Mouse (Mus musculus) olfactory bulb, adult 2 months (tissue): ENCODE data around the gene Atg10. TPM values are rescaled to one million over a fixed set of nuclear protein-coding genes. Genes with fewer than 3 reads are reported as not detected.
"Not testable (repeated sequence)": the region's sequence is repeated elsewhere in the genome, so short reads cannot be mapped to it uniquely, and the experiment has no call there.

Experiments used
- H3K27ac ChIP-seq: fragments of 200-500 bp; 2 replicates; pipeline ENCODE4 v1.5.1; 2012; ENCODE audit warnings: low read depth, low read length; ENCODE audit not compliant: insufficient read depth
- H3K4me1 ChIP-seq: fragments of 200-500 bp; 2 replicates; pipeline ENCODE4 v1.6.1; 2012; ENCODE audit warnings: low read length; ENCODE audit not compliant: control insufficient read depth, insufficient read depth
- H3K4me3 ChIP-seq: fragments of 200-500 bp; 2 replicates; pipeline ENCODE4 v1.5.1; 2012; ENCODE audit warnings: mild to moderate bottlenecking, low read depth, low read length, moderate library complexity; ENCODE audit not compliant: insufficient read depth
- CTCF ChIP-seq: fragments of 200-500 bp; IDR thresholded peaks from 2 replicates; pipeline ENCODE4 v1.5.1; 2012; ENCODE audit warnings: low read depth, mild to moderate bottlenecking, low read length, moderate library complexity; ENCODE audit not compliant: insufficient read depth
- POLR2A ChIP-seq: fragments of 200-500 bp; IDR thresholded peaks from 2 replicates; pipeline ENCODE4 v1.6.1; 2012; ENCODE audit warnings: mild to moderate bottlenecking, low read depth, low read length, moderate library complexity; ENCODE audit not compliant: insufficient read depth
- WGBS: fragments of 180-500 bp; shearing (Covaris S2); methylation state at CpG from one replicate; pipeline ENCODE4 v1.1.7; 2018; 5-methylcytosine and 5-hydroxymethylcytosine counted together
- polyA plus RNA-seq: library from polyadenylated mRNA; stranded (reverse); fragments of >200 nt; gene quantifications from 2 replicates; pipeline ENCODE4 v1.2.4, GENCODE M21; 2012; ENCODE audit warnings: low replicate concordance; ENCODE audit not compliant: missing spikeins, insufficient read depth, insufficient read length

The Atg10 gene
- polyA plus RNA-seq: not detected in 2 replicates

DNA sequence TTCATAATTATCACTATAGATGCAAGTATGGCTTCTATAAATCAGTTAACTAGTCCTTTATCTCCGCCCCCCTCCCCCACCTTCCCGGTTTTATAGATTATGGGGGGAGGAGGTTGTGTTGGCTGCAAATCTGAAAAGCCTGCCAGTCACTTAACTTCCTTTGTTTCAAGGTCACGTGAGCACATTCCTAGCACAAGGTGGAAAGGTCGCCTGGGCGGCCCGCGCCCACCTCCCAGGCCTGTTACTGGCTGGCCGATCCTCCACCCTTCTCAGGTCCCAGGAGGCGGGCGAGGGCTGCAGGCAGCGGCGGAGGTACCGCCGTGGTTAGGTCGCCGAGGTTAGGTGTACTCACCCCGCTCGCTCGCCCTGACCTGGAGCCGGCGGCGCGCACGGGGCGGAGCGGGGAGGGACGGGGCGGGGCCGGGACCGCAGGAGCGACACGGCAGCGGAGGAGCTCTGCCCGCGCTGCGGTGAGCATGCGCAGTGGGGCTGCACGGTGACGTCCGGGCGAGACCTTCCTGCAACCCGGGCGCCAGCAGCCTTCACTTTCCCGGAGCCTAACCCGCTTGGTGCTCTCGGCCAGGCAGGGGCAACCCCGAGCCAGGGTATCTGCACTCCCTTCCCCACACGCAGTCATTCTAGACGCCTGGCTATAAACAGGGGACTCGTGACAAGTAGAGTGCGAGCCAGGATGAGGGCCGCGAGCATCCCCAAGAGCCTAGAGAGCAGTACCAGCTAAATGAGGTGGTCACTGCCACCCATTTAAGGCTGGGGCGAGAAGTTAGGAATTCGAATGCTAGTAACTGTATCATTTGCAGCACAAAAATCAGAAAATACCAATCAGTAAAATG is at the start of gene Atg10:
TSS of gene Atg10 (minus strand) at position 382 of the 851 bp plus-strand sequence.
- H3K4me1 ChIP-seq: no peaks in the 10 kb centered on the region
- TF ChIP-seq POLR2A (peak; percentile 86), CTCF (no peak)
- under 1% methylated on average over 55 of the region's 55 CpGs for WGBS
- peak within 1 kb of the TSS; percentile 90 for H3K4me3 ChIP-seq
- peak within 1 kb of the TSS; percentile 97 for H3K27ac ChIP-seq

DNA sequence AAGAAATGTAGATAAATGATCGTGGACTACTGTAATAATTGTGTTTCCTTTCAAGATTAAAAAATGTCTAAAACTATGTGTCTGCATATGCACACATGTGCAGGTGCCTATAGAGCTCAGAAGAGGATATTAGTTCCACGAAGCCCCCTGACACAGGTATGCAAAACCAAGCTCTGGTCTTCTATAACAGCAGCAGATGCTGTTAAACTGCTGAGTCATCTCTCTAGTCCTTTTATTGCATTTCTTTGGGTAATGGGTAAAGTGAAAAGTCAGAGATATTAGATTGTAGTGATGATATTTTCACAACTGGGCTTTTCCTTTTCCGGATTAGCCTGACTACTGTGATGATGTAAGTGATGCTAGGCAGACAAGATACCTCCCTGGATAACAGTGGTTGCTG is 28.6 kb upstream of the Atg10 start:
- no peak overlapping the region for H3K27ac ChIP-seq
- WGBS: 93% methylated on average over 3 of the region's 3 CpGs
- TF ChIP-seq CTCF (no peak), POLR2A (no peak)

DNA sequence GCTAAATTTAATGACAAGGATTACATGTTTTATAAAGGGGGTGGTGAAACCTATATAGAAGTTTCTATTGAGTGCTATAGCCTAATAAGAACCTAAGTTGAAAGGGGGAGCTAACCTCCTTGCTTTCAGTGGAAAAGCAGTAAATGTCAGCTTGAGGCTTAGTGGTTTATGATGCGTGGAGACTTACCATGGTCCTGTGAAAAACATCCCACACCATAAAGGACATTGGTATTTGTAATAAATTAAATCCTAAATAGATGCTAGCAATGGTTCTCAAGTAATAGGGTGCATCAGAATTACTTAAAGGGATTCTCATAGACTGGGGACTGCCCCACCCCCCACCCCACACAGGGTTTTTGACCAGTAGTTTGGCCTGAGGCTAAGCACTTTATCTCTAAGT is 27.9 kb upstream of the Atg10 start:
- no peak overlapping the region for H3K4me3 ChIP-seq
- 84% methylated on average over 1 of the region's 1 CpGs for WGBS
- no peaks in the 10 kb centered on the region for H3K4me1 ChIP-seq
- no peak overlapping the region for H3K27ac ChIP-seq
- TF ChIP-seq POLR2A: no peak
- no peak for TF ChIP-seq CTCF

More for the DNA sequence above, 28.6 kb upstream of the Atg10 start:
- Histone ChIP-seq H3K4me3 (no peak overlapping the region), H3K4me1 (no peaks in the 10 kb centered on the region)

DNA sequence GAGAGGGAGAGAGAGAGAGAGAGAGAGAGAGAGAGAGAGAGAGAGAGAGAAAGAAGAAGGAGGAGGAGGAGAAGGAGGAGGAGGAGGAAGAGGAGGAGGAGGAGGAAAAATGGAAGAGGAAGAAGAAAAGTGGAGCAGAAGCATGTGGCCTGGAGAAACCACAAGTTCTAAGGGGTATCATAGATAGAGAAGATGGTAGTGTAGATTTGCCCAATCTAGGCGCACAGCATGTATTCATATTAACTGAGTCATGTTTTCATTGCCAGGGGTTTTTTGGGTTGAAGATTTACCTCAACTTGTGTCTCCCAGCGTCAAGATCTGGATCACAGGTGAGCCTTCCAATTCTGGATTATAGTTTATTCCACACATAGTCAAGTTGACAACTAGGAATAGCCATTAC is 26.3 kb upstream of the Atg10 start:
- H3K4me1 ChIP-seq, H3K4me3 ChIP-seq, H3K27ac ChIP-seq: not testable (repeated sequence)
- WGBS: 94% methylated on average over 2 of the region's 2 CpGs

DNA sequence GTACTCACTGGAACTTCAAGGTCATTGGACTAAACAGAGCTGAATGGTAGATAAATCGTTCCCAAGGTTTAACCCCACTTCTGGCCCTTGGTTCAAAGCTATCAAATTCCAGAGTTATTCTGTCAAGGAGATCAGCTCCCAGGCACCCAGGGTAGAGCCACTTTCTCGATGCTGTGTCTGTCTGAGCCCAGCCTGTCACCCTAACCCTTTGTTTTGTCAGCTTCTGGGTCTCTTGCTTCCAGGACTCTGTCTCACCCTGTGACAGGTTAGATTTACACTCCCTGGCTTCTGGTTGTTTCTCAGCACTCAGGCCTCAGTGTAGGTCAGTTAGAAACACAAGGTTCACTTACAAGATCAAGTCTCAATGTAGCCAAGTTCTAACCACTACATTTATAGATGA is 22.7 kb upstream of the Atg10 start:
- no peaks in the 10 kb centered on the region for H3K4me1 ChIP-seq
- TF ChIP-seq CTCF: no peak
- no peak for TF ChIP-seq POLR2A
- WGBS: 70% methylated on average over 2 of the region's 2 CpGs
- no peak overlapping the region for H3K4me3 ChIP-seq
- H3K27ac ChIP-seq: no peak overlapping the region

DNA sequence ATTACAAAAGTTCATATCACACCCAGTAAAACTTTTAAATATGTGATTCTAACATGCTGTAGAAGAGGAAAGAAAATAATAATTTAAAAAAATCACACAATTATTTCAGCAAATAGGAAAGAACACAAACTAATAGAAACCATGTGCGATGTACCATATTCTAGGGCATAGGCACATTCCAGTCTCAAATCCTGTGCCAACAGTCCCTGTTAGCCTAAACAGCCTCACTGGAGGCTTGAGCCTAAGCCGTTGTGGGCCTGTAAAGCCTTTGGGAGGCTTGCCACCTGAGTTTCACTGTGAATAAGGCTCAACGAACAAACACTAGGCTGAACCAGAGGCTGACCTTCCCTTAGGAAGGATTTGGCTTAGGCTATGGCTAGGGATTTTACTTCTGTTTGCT is 14.2 kb upstream of the Atg10 start:
- Histone ChIP-seq H3K27ac (no peak overlapping the region), H3K4me1 (no peaks in the 10 kb centered on the region), H3K4me3 (no peak overlapping the region)
- WGBS: 75% methylated on average over 3 of the region's 3 CpGs
- no peak for TF ChIP-seq CTCF
- no peak for TF ChIP-seq POLR2A

DNA sequence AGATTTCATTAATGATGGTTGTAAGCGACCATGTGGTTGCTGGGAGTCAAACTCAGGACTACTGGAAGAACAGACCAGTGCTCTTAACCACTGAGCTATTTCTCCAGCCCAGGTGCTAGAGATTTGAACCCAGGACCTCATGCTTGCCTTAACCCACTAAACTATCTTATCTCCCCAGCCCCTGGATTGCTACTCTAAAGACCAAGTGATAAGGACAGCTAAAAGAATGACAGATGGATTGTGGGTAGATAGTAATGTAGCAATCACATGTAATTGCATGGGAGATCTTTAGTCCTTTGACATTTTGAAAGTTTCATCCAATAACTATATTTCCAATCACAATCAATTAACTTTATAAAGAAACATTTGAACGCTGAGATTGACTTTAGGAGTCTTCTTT is 13.1 kb upstream of the Atg10 start:
- 86% methylated on average over 2 of the region's 2 CpGs for WGBS
- Histone ChIP-seq H3K4me1 (no peaks in the 10 kb centered on the region), H3K4me3 (no peak overlapping the region), H3K27ac (no peak overlapping the region)
- TF ChIP-seq CTCF (no peak), POLR2A (no peak)

DNA sequence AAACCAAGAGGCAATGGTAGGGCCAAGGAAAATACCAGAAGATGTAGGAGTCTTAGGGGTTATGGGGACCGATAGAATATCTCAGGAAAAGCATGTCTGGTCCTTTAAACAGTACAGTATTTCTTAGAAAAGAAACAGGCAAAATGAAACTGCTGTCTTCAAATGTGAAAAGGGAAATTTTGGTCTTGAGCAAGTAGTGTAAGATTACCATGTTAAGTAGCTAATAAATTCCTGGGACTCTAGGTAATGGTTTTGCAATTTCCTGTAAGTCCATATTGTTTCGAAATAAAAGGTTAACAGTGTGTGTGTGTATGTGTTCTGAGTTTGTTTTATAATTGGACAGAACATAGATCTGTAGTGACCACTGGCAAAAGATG is 658 bp upstream of the Atg10 start:
- Histone ChIP-seq H3K27ac (peak overlapping the region; percentile 97), H3K4me3 (peak overlapping the region; percentile 90; the same call in 1 of the 2 replicates), H3K4me1 (no peaks in the 10 kb centered on the region)
- 68% methylated on average over 2 of the region's 2 CpGs for WGBS
- no peak for TF ChIP-seq POLR2A
- no peak for TF ChIP-seq CTCF

DNA sequence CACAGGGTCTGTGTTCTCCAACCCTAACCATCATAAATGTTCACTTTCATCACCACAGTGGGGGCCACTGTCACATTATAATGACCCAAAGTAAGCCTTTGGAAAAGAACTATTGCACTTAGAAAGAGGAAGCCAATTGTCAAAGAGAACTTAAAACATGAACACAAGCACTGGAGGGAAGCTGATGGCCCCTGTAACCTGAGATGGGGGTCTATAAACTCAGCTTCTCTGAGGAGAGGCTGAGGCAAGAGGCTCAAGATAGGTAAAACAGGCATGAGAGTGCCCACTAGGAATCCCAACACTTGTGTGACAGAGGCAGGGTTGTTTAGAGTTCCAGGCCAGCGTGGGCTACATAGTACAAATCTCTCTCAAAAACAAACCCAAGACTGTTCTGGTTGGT is 705 bp downstream of the Atg10 start:
- WGBS: 25% methylated on average over 1 of the region's 1 CpGs
- Histone ChIP-seq H3K4me1 (no peaks in the 10 kb centered on the region), H3K27ac (no peak overlapping the region), H3K4me3 (no peak overlapping the region)
- TF ChIP-seq CTCF (no peak), POLR2A (no peak)
